Mouse (Mus musculus) liver, embryonic 11.5 days (tissue): ENCODE data around the gene Tmem217. TPM values are rescaled to one million over a fixed set of nuclear protein-coding genes. Genes with fewer than 3 reads are reported as not detected.

Experiments used
- ATAC-seq: fragments of 200-750 bp; cut with Nextera tagmentation; replicated peaks from 2 replicates; pipeline ENCODE4 v1.8.0; 2017; ENCODE audit warnings: moderate number of reproducible peaks, mild to moderate bottlenecking, moderate TSS enrichment, moderate library complexity; ENCODE audit not compliant: low FRiP score
- DNase-seq: peaks from one replicate; pipeline ENCODE4 v3.0.0-alpha.2; 2017; ENCODE audit warnings: low spot score
- H3K27ac ChIP-seq: fragments of 300-500 bp; sonication (generic); 2 replicates; pipeline ENCODE4 v1.5.1; 2014; ENCODE audit warnings: mild to moderate bottlenecking, low read depth, low read length, control low read depth
- H3K27me3 ChIP-seq: fragments of 300-500 bp; sonication (generic); replicated peaks from 2 replicates; pipeline ENCODE4 v1.6.1; 2014; ENCODE audit warnings: low read length, mixed read lengths; ENCODE audit not compliant: control insufficient read depth, insufficient read depth
- H3K36me3 ChIP-seq: fragments of 300-500 bp; sonication (generic); 2 replicates; pipeline ENCODE4 v1.6.1; 2014; ENCODE audit warnings: mild to moderate bottlenecking, low read length, moderate library complexity, mixed read lengths; ENCODE audit not compliant: control insufficient read depth, insufficient read depth
- H3K4me1 ChIP-seq: fragments of 300-500 bp; sonication (generic); replicated peaks from 2 replicates; pipeline ENCODE4 v1.6.1; 2014; ENCODE audit warnings: low read length, mixed read lengths; ENCODE audit not compliant: control insufficient read depth, insufficient read depth
- H3K4me2 ChIP-seq: fragments of 300-500 bp; sonication (generic); 2 replicates; pipeline ENCODE4 v1.6.1; 2014; ENCODE audit warnings: mild to moderate bottlenecking, control low read depth, moderate library complexity
- H3K4me3 ChIP-seq: fragments of 300-500 bp; sonication (generic); 2 replicates; pipeline ENCODE4 v1.5.1; 2014; ENCODE audit warnings: low read depth, low read length, control low read depth
- H3K9ac ChIP-seq: fragments of 300-500 bp; sonication (generic); 2 replicates; pipeline ENCODE4 v1.6.1; 2014; ENCODE audit warnings: low read depth, low read length, control low read depth
- H3K9me3 ChIP-seq: fragments of 300-500 bp; sonication (generic); 2 replicates; pipeline ENCODE4 v1.6.1; 2016; ENCODE audit warnings: low read length, inconsistent platforms, mixed read lengths; ENCODE audit not compliant: control insufficient read depth
- WGBS: fragments of 180-500 bp; shearing (Covaris S2); extraction: QIAGEN DNeasy Blood & Tissue Kit; methylation state at CpG from one replicate; pipeline ENCODE4 v1.1.7; 2014; 5-methylcytosine and 5-hydroxymethylcytosine counted together
- microRNA-seq: library from miRNA; unstranded; fragments of <30 nt; microRNA quantifications from one replicate; pipeline ENCODE4, GENCODE M21; 2017; ENCODE audit warnings: borderline number of aligned reads
- polyA plus RNA-seq: library from polyadenylated mRNA; unstranded; fragments of >200 nt; fragmentation: Nextera tagmentation; extraction: Ambion mirVana; gene quantifications from 2 replicates; pipeline ENCODE4 v1.2.1, GENCODE M21; 2014

Gene Tmem217
- polyA plus RNA-seq, 1 experiment from 2014 or later: 0.52 TPM

- WGBS: 88% methylated on average over 7 of the region's 7 CpGs
- no peak for ATAC-seq
- Histone ChIP-seq H3K9me3 (0 out of 2 replicates have a peak, but pooled peaks cover 4% of the 10 kb centered on the region), H3K36me3 (no peaks in the 10 kb centered on the region), H3K27me3 (no peaks in the 10 kb centered on the region), H3K4me2 (no peak overlapping the region), H3K4me3 (no peak overlapping the region), H3K9ac (no peak overlapping the region), H3K27ac (no peak overlapping the region; the same call in 1 of the 2 replicates), H3K4me1 (peaks cover 21% of the 10 kb centered on the region)
- DNase-seq: no peak
These were observed 69.6 kb downstream of the Tmem217 start for GRCm38 (mm10) chr17:29482632-29483031.

DNA sequence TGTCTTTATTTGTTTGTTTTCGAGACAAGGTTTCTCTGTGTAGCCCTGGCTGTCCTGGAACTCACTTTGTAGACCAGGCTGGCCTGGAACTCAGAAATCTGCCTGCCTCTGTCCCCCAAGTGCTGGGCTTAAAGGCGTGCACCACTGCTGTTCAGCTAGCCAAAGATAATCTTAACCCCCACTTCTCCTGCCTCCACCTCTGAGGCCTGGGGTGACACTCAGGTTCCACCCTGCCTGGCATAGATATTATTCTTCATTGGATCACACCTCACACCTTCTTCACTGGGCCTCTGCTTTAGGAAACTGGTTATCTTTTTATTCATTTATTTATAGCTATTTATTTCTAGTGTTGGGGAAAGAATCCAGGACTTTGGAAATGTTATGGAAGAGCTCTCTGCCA lies 71.9 kb downstream of the Tmem217 start:
- ATAC-seq (no peak), DNase-seq (no peak)
- Histone ChIP-seq H3K4me1 (peaks cover 11% of the 10 kb centered on the region), H3K27me3 (no peaks in the 10 kb centered on the region), H3K27ac (no peak overlapping the region), H3K9ac (no peak overlapping the region), H3K9me3 (0 out of 2 replicates have a peak, but pooled peaks cover 4% of the 10 kb centered on the region), H3K4me3 (no peak overlapping the region), H3K36me3 (no peaks in the 10 kb centered on the region), H3K4me2 (no peak overlapping the region)
- 78% methylated on average over 2 of the region's 2 CpGs for WGBS

DNA sequence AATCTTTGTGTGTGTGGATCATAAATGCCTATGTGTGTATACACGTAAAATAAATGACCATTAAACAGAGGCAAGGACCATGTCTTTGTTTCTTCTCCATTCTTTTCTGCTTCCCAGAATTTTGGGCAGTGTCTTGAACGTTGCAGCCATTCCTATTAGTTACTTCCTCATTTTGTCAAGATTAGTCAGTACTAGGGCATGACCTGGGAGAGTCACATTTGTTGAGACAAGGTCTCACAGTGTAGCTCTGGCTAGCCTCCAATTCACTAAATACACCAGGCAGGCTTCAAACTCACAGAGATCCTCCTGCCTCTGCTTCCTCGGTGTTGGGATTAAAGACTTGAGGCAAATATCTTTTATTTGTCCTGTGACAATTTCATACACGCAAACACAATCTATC lies 73.9 kb downstream of the Tmem217 start:
- Histone ChIP-seq H3K27ac (no peak overlapping the region), H3K4me2 (no peak overlapping the region), H3K36me3 (no peaks in the 10 kb centered on the region), H3K4me3 (no peak overlapping the region), H3K27me3 (no peaks in the 10 kb centered on the region), H3K9ac (no peak overlapping the region), H3K4me1 (peaks cover 10% of the 10 kb centered on the region), H3K9me3 (0 out of 2 replicates have a peak, but pooled peaks cover 4% of the 10 kb centered on the region)
- 69% methylated on average over 4 of the region's 4 CpGs for WGBS
- DNase-seq (no peak), ATAC-seq (no peak)

- ATAC-seq: no peak
- DNase-seq: no peak
- Histone ChIP-seq H3K9ac (no peak overlapping the region), H3K4me2 (no peak overlapping the region), H3K4me3 (no peak overlapping the region), H3K27me3 (no peaks in the 10 kb centered on the region), H3K36me3 (no peaks in the 10 kb centered on the region), H3K27ac (no peak overlapping the region), H3K4me1 (peaks cover 10% of the 10 kb centered on the region), H3K9me3 (no peaks in the 10 kb centered on the region)
- WGBS: 94% methylated on average over 10 of the region's 10 CpGs
These were observed 74.8 kb downstream of the Tmem217 start for GRCm38 (mm10) chr17:29477357-29477756.

GRCm38 (mm10) chr17:29476461-29476860 lies 75.7 kb downstream of the Tmem217 start:
- H3K4me1 ChIP-seq: peaks cover 10% of the 10 kb centered on the region
- H3K36me3 ChIP-seq: no peaks in the 10 kb centered on the region
- H3K4me2 ChIP-seq: no peak overlapping the region
- no peak overlapping the region for H3K4me3 ChIP-seq
- DNase-seq (no peak), ATAC-seq (no peak)
- H3K27ac ChIP-seq: no peak overlapping the region
- H3K27me3 ChIP-seq: no peaks in the 10 kb centered on the region
- WGBS: 69% methylated on average over 4 of the region's 4 CpGs
- no peak overlapping the region for H3K9ac ChIP-seq
- H3K9me3 ChIP-seq: no peaks in the 10 kb centered on the region

Small RNAs within 50 kb of the gene (microRNA-seq; reads per million reads assigned to microRNA genes)
- 1.4 reads per million for gene Mir7667

Other genes with a start within 250 kb of the Tmem217 start
- gene Pi16, start 234.7 kb downstream of the Tmem217 start, polyA plus RNA-seq: 0.32 and 0.51 TPM in 2 replicates
- 147 and 149 TPM in 2 replicates for gene Mtch1, start 204.5 kb downstream of the Tmem217 start, polyA plus RNA-seq
- gene Fgd2, start 191.5 kb downstream of the Tmem217 start, polyA plus RNA-seq: 6.0 and 6.7 TPM in 2 replicates
- 41.6 and 47.0 TPM in 2 replicates for gene Pim1, start 61.6 kb downstream of the Tmem217 start, polyA plus RNA-seq
- gene Gm17657, start 2.7 kb downstream of the Tmem217 start, polyA plus RNA-seq: 0.11 TPM in 1 of 2 replicates, not detected in the other
- 11.5 and 11.8 TPM in 2 replicates for gene Tbc1d22b, start 2.6 kb downstream of the Tmem217 start, polyA plus RNA-seq
- gene Rnf8, start 62.4 kb upstream of the Tmem217 start, polyA plus RNA-seq: 76.9 and 77.1 TPM in 2 replicates
- gene Gm28043, start 62.5 kb upstream of the Tmem217 start, polyA plus RNA-seq: 2.0 and 2.6 TPM in 2 replicates
- gene Cmtr1, start 108.2 kb upstream of the Tmem217 start, polyA plus RNA-seq: 126 and 130 TPM in 2 replicates
- gene Ccdc167, start 164.7 kb upstream of the Tmem217 start, polyA plus RNA-seq: 15.2 and 15.4 TPM in 2 replicates